15 mouse cellular contexts compared by ENCODE assay signal in genomic region chr1:72414133-72414532, GRCm38 (mm10).
DNase-seq lines count a peak whose midpoint lies in the region; ATAC-seq and TF ChIP-seq lines count a peak whose summit lies in the region.
"Had no signal": no experiment of that assay in that cellular context is flagged by ENCODE, and none has a peak within 500 bp of the region (broad histone marks: within the 10 kb centered on the region; RNA-seq: fewer than 3 reads in every experiment).

No protein-coding gene starts in this region.

- TF ChIP-seq CTCF in kidney, postnatal 0 days (IDR thresholded peaks at IDR 0.05; ENCODE audit: low read depth), result no peak
- TF ChIP-seq CTCF in left cerebral cortex, adult 2 months (IDR thresholded peaks at IDR 0.05), result no peak

- intact Hi-C loops in gastrocnemius, postnatal 36 days (cut with DNase I), result no loop called here
- intact Hi-C loops in left cerebral cortex, adult 2 months (cut with DNase I), result no loop called here

- H3K4me2 ChIP-seq in kidney, postnatal 0 days (ENCODE audit: low read length), result no peak overlapping the region
- no peak overlapping the region for H3K4me2 ChIP-seq in kidney, embryonic 15.5 days
- no peak overlapping the region for H3K4me2 ChIP-seq in forebrain, embryonic 14.5 days (ENCODE audit: low read length)
- H3K4me2 ChIP-seq in neural tube, embryonic 13.5 days, result peak overlapping the region; percentile 25
- no peak overlapping the region for H3K4me2 ChIP-seq in heart, embryonic 12.5 days
- H3K4me2 ChIP-seq: embryonic facial prominence, embryonic 15.5 days had no signal

- no peak overlapping the region for H3K4me3 ChIP-seq in kidney, postnatal 0 days (replicated peaks; ENCODE audit: low read depth, low read length)
- H3K4me3 ChIP-seq in kidney, embryonic 15.5 days (replicated peaks), result no peak overlapping the region
- H3K4me3 ChIP-seq in forebrain, embryonic 14.5 days (ENCODE audit: low read depth, low read length), result no peak overlapping the region
- no peak overlapping the region for H3K4me3 ChIP-seq in neural tube, embryonic 13.5 days
- no peak overlapping the region for H3K4me3 ChIP-seq in heart, embryonic 12.5 days
- H3K4me3 ChIP-seq in left cerebral cortex, adult 2 months, result no peak overlapping the region
- H3K4me3 ChIP-seq: embryonic facial prominence, embryonic 15.5 days had no signal

- no peak for ATAC-seq in kidney, postnatal 0 days (replicated peaks; ENCODE audit: low FRiP score, low read depth)
- no peak for ATAC-seq in kidney, embryonic 15.5 days (replicated peaks; ENCODE audit: low FRiP score)
- peak; percentile 68 for ATAC-seq in forebrain, embryonic 14.5 days
- ATAC-seq in neural tube, embryonic 13.5 days (ENCODE audit: low read depth), result peak; percentile 77
- no peak for ATAC-seq in heart, embryonic 12.5 days (ENCODE audit: insufficient number of reproducible peaks, low FRiP score)

- 41% methylated on average over 8 of the region's 8 CpGs for WGBS in kidney, postnatal 0 days
- 56% methylated on average over 8 of the region's 8 CpGs for WGBS in kidney, embryonic 15.5 days
- WGBS in forebrain, embryonic 14.5 days, result 47% methylated on average over 8 of the region's 8 CpGs
- 9% methylated on average over 8 of the region's 8 CpGs for WGBS in neural tube, embryonic 13.5 days
- 85% methylated on average over 8 of the region's 8 CpGs for WGBS in heart, embryonic 12.5 days

- H3K9me3 ChIP-seq in kidney, postnatal 0 days (replicated peaks; ENCODE audit: low read length), result no peaks in the 10 kb centered on the region
- H3K9me3 ChIP-seq in kidney, embryonic 15.5 days (replicated peaks), result no peaks in the 10 kb centered on the region
- H3K9me3 ChIP-seq in forebrain, embryonic 14.5 days (replicated peaks; ENCODE audit: control insufficient read depth, low read length), result no peaks in the 10 kb centered on the region
- H3K9me3 ChIP-seq in neural tube, embryonic 13.5 days, result no peaks in the 10 kb centered on the region
- no peaks in the 10 kb centered on the region for H3K9me3 ChIP-seq in heart, embryonic 12.5 days (replicated peaks)
- H3K9me3 ChIP-seq: embryonic facial prominence, embryonic 15.5 days had no signal

- H3K4me1 ChIP-seq in kidney, postnatal 0 days (replicated peaks; ENCODE audit: insufficient read depth, low read length), result no peaks in the 10 kb centered on the region
- H3K4me1 ChIP-seq in kidney, embryonic 15.5 days, result peaks cover 9% of the 10 kb centered on the region
- peaks cover 14% of the 10 kb centered on the region for H3K4me1 ChIP-seq in forebrain, embryonic 14.5 days (ENCODE audit: control insufficient read depth, insufficient read depth, low read length)
- H3K4me1 ChIP-seq in neural tube, embryonic 13.5 days (replicated peaks), result peaks cover 32% of the 10 kb centered on the region
- peaks cover 7% of the 10 kb centered on the region; the same call in 1 of the 2 replicates for H3K4me1 ChIP-seq in heart, embryonic 12.5 days (replicated peaks)

- H3K27me3 ChIP-seq in kidney, postnatal 0 days (ENCODE audit: insufficient read depth, low read length), result no peaks in the 10 kb centered on the region
- H3K27me3 ChIP-seq in kidney, embryonic 15.5 days, result no peaks in the 10 kb centered on the region
- no peaks in the 10 kb centered on the region for H3K27me3 ChIP-seq in forebrain, embryonic 14.5 days (replicated peaks; ENCODE audit: control insufficient read depth, insufficient read depth, low read length)
- H3K27me3 ChIP-seq in neural tube, embryonic 13.5 days, result no peaks in the 10 kb centered on the region
- H3K27me3 ChIP-seq in heart, embryonic 12.5 days (replicated peaks), result no peaks in the 10 kb centered on the region
- H3K27me3 ChIP-seq: embryonic facial prominence, embryonic 15.5 days had no signal

- H3K36me3 ChIP-seq in kidney, postnatal 0 days (ENCODE audit: insufficient read depth, low read length), result no peaks in the 10 kb centered on the region
- H3K36me3 ChIP-seq in kidney, embryonic 15.5 days, result no peaks in the 10 kb centered on the region
- H3K36me3 ChIP-seq in forebrain, embryonic 14.5 days (ENCODE audit: control insufficient read depth, insufficient read depth, low read length), result no peaks in the 10 kb centered on the region
- no peaks in the 10 kb centered on the region for H3K36me3 ChIP-seq in neural tube, embryonic 13.5 days
- H3K36me3 ChIP-seq in heart, embryonic 12.5 days, result no peaks in the 10 kb centered on the region
- H3K36me3 ChIP-seq: embryonic facial prominence, embryonic 15.5 days had no signal

- DNase-seq in kidney, postnatal 0 days (ENCODE audit: low spot score), result peak; percentile 8
- peak; percentile 65 for DNase-seq in forebrain, embryonic 14.5 days (ENCODE audit: low spot score)
- DNase-seq in layer of hippocampus, adult 8-10 months (ENCODE audit: low spot score in 2 of 2), result peak; percentile 28 to 29
- DNase-seq in gastrocnemius, postnatal 36 days, result no peak
- no peak for DNase-seq in left cerebral cortex, adult 2 months (ENCODE audit: extremely low spot score in 1 of 2, low spot score in 2 of 2)
- DNase-seq: adrenal gland, adult 2 months; cerebellum, adult 8-10 months; gastrocnemius, postnatal 10 days; thymus, adult 2 months had no signal

- H3K27ac ChIP-seq in kidney, postnatal 0 days, result no peak overlapping the region
- H3K27ac ChIP-seq in kidney, embryonic 15.5 days, result no peak overlapping the region
- peak overlapping the region; percentile 77 for H3K27ac ChIP-seq in forebrain, embryonic 14.5 days (ENCODE audit: low read depth, low read length)
- H3K27ac ChIP-seq in neural tube, embryonic 13.5 days (replicated peaks), result peak overlapping the region; percentile 84
- H3K27ac ChIP-seq in heart, embryonic 12.5 days (ENCODE audit: poor library complexity, severe bottlenecking), result no peak overlapping the region
- H3K27ac ChIP-seq in left cerebral cortex, adult 2 months, result no peak overlapping the region
- H3K27ac ChIP-seq: embryonic facial prominence, embryonic 15.5 days; liver, embryonic 14.5 days; macrophage had no signal

- H3K9ac ChIP-seq in kidney, postnatal 0 days (ENCODE audit: low read depth, low read length), result no peak overlapping the region
- H3K9ac ChIP-seq in kidney, embryonic 15.5 days, result no peak overlapping the region
- no peak overlapping the region for H3K9ac ChIP-seq in forebrain, embryonic 14.5 days (ENCODE audit: low read length)
- 0 out of 2 replicates have a peak overlapping the region, but pooled peaks have one; percentile 39 for H3K9ac ChIP-seq in neural tube, embryonic 13.5 days
- H3K9ac ChIP-seq in heart, embryonic 12.5 days, result no peak overlapping the region
- H3K9ac ChIP-seq: embryonic facial prominence, embryonic 15.5 days; liver, embryonic 14.5 days had no signal

Comparison
In these comparisons a context has a peak if more than half of its experiments do, and no peak if none do; other contexts are left out.
1. ATAC-seq: peak in forebrain, embryonic 14.5 days (single experiment) and neural tube, embryonic 13.5 days (single experiment); none in kidney, postnatal 0 days (single experiment), kidney, embryonic 15.5 days (single experiment) and heart, embryonic 12.5 days (single experiment).
2. DNase-seq: peak in kidney, postnatal 0 days (single experiment), forebrain, embryonic 14.5 days (single experiment) and layer of hippocampus, adult 8-10 months (2 of 2); none in gastrocnemius, postnatal 36 days (0 of 2) and left cerebral cortex, adult 2 months (0 of 2).
3. H3K27ac ChIP-seq: peak in forebrain, embryonic 14.5 days (single experiment) and neural tube, embryonic 13.5 days (single experiment); none in kidney, postnatal 0 days (single experiment), kidney, embryonic 15.5 days (single experiment), heart, embryonic 12.5 days (single experiment) and left cerebral cortex, adult 2 months (single experiment).